Mouse (Mus musculus) ES-Bruce4 (cell line): ENCODE measurements around the gene Dlat. TPM values are rescaled to one million over a fixed set of nuclear protein-coding genes. Genes with fewer than 3 reads are reported as not detected.

Experiments used
- H3K27ac ChIP-seq: 2 replicates; pipeline ENCODE4 v1.5.1; 2012; ENCODE audit warnings: low read length, inconsistent platforms; ENCODE audit not compliant: insufficient read depth
- H3K27me3 ChIP-seq: 2 replicates; pipeline ENCODE4 v1.6.1; 2012; ENCODE audit warnings: mild to moderate bottlenecking, low read length, inconsistent platforms; ENCODE audit not compliant: control insufficient read depth, poor library complexity, insufficient read depth, severe bottlenecking
- H3K36me3 ChIP-seq: 2 replicates; pipeline ENCODE4 v1.6.1; 2012; ENCODE audit warnings: inconsistent platforms, mild to moderate bottlenecking, low read length, moderate library complexity; ENCODE audit not compliant: control insufficient read depth, poor library complexity, insufficient read depth, severe bottlenecking
- H3K4me1 ChIP-seq: one replicate; pipeline ENCODE4 v1.8.1; 2011; ENCODE audit warnings: low read length; ENCODE audit not compliant: control insufficient read depth, insufficient read depth
- H3K4me3 ChIP-seq: 2 replicates; pipeline ENCODE4 v1.5.1; 2011; ENCODE audit warnings: low read depth, mild to moderate bottlenecking, low read length
- H3K9ac ChIP-seq: 2 replicates; pipeline ENCODE4 v1.6.1; 2012; ENCODE audit warnings: low read depth, mild to moderate bottlenecking, inconsistent platforms; ENCODE audit not compliant: poor library complexity, severe bottlenecking
- H3K9me3 ChIP-seq: replicated peaks from 2 replicates; pipeline ENCODE4 v1.6.1; 2012; ENCODE audit warnings: mild to moderate bottlenecking, low read length, inconsistent platforms; ENCODE audit not compliant: control insufficient read depth, poor library complexity, insufficient read depth, severe bottlenecking
- CTCF ChIP-seq: IDR thresholded peaks from one replicate; pipeline ENCODE4 v1.8.1; 2011; ENCODE audit warnings: low read depth, low read length
- EP300 ChIP-seq: IDR thresholded peaks from 2 replicates; pipeline ENCODE4 v1.6.1; 2011; ENCODE audit warnings: low read depth, low read length; ENCODE audit not compliant: insufficient read depth
- POLR2A ChIP-seq: IDR thresholded peaks from one replicate; pipeline ENCODE4 v1.8.1; 2011; ENCODE audit warnings: low read length; ENCODE audit not compliant: insufficient read depth
- polyA plus RNA-seq: library from polyadenylated mRNA; stranded (reverse); fragments of >200 nt; gene quantifications from 2 replicates; pipeline ENCODE4 v1.2.4, GENCODE M21; 2011; ENCODE audit warnings: low read depth; ENCODE audit not compliant: missing spikeins, insufficient read depth, insufficient read length

Dlat gene
- polyA plus RNA-seq, 1 experiment = 68.3 TPM

DNA sequence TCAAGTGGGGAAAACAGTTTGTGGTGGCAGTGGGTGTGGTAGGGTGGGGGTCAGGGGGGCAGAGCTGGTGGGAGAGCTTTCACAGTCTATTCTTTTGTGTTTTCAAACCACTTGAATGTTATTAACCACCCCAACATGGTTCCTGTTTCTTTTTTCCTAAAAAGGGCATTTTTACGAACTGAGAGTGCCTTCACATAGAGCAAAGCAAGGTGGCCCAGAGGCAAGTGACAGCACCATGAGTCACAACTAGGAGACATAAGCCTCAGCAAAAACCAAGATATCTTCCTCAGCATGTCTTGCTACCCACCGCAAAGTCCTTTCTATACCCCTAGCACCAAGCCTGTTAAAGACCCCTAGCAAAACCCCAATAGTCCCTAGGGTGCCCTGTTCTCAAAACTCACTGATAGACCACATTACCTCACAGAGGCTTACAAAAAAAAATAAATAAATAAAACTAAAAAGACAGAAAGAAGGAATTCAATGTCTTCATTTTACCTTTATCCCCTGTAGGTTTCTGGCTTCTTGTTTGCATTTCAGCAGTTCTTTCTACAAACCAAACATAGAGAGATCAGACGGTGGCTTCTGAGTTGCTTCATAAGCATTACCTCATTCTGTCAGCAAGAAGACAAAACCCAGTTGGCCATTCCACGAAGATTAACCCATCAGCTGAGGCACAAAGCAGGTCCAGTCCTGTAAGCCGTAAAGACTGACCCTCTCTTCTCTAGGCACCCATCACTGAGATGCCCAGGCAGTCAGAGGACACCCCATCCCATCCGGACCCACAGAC is 27.5 kb upstream of the Dlat start:
- H3K4me3 ChIP-seq = no peak overlapping the region
- H3K9ac ChIP-seq = no peak overlapping the region
- no peaks in the 10 kb centered on the region for H3K9me3 ChIP-seq
- no peaks in the 10 kb centered on the region for H3K36me3 ChIP-seq
- H3K27ac ChIP-seq = no peak overlapping the region
- H3K27me3 ChIP-seq = no peaks in the 10 kb centered on the region
- peaks cover under 1% of the 10 kb centered on the region for H3K4me1 ChIP-seq
- no peak for TF ChIP-seq EP300
- TF ChIP-seq CTCF = no peak
- TF ChIP-seq POLR2A = no peak

DNA sequence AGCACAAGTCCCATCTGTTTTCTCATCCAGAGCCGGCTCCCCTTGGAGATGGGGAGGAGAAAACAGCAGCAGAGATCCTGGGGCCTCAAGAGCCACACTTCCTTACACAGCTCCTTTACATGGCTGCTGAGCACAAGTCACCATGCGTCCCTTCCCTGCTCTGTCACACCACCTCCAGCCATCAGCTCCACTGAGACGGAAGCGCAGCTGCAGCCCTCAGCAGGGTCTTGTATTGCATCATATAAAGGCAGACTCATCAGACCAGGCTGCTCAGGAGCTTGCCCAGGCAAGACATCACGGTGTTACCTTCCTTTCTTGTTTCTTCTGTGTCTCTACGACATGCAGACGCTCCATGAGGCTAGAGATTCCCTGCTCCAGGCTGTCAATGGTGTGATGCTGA is 22.1 kb upstream of the Dlat start:
- H3K36me3 ChIP-seq = no peaks in the 10 kb centered on the region
- no peaks in the 10 kb centered on the region for H3K27me3 ChIP-seq
- H3K9ac ChIP-seq = no peak overlapping the region
- TF ChIP-seq EP300 (no peak), POLR2A (no peak), CTCF (no peak)
- H3K27ac ChIP-seq = no peak overlapping the region
- no peak overlapping the region for H3K4me3 ChIP-seq
- no peaks in the 10 kb centered on the region for H3K4me1 ChIP-seq
- no peaks in the 10 kb centered on the region for H3K9me3 ChIP-seq

DNA sequence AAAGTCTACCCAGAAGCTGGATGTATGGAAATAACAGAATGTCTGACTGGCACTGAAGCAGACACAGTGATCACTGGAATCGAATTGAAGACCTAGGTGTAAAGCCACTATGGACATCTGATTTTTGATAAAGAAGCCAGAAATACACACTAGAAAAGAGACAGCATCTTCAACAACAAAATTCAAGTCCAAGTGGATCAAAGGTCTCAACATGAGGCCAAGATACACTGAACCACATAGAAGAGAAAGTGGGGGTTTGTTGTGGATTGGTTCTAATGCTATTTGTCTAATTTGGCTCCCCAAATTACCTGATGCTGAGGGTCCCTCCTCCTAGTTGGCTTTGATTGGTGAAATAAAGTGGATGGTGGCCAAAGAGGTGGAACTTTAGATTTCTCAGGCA is 19.8 kb upstream of the Dlat start:
- H3K36me3 ChIP-seq = no peaks in the 10 kb centered on the region

GRCm38 (mm10) chr9:50674771-50675170 is 15.2 kb upstream of the Dlat start:
- H3K27me3 ChIP-seq = no peaks in the 10 kb centered on the region
- H3K27ac ChIP-seq = no peak overlapping the region
- no peaks in the 10 kb centered on the region for H3K9me3 ChIP-seq
- no peaks in the 10 kb centered on the region for H3K4me1 ChIP-seq
- no peak for TF ChIP-seq POLR2A
- TF ChIP-seq CTCF = peak; percentile 78
- H3K4me3 ChIP-seq = no peak overlapping the region
- no peak overlapping the region for H3K9ac ChIP-seq
- H3K36me3 ChIP-seq = no peaks in the 10 kb centered on the region

More for the DNA sequence above, 19.8 kb upstream of the Dlat start:
- Histone ChIP-seq H3K9me3 (no peaks in the 10 kb centered on the region), H3K4me3 (no peak overlapping the region), H3K27ac (no peak overlapping the region), H3K9ac (no peak overlapping the region), H3K4me1 (no peaks in the 10 kb centered on the region), H3K27me3 (no peaks in the 10 kb centered on the region)
- TF ChIP-seq EP300 (no peak), CTCF (no peak), POLR2A (no peak)

- Histone ChIP-seq H3K27me3 (no peaks in the 10 kb centered on the region), H3K36me3 (no peaks in the 10 kb centered on the region), H3K4me3 (no peak overlapping the region), H3K9me3 (no peaks in the 10 kb centered on the region), H3K4me1 (no peaks in the 10 kb centered on the region), H3K9ac (no peak overlapping the region), H3K27ac (no peak overlapping the region)
- TF ChIP-seq POLR2A (no peak), CTCF (peak; percentile 69), EP300 (no peak)
Observed at GRCm38 (mm10) chr9:50670690-50671089, 11.1 kb upstream of the Dlat start.

DNA sequence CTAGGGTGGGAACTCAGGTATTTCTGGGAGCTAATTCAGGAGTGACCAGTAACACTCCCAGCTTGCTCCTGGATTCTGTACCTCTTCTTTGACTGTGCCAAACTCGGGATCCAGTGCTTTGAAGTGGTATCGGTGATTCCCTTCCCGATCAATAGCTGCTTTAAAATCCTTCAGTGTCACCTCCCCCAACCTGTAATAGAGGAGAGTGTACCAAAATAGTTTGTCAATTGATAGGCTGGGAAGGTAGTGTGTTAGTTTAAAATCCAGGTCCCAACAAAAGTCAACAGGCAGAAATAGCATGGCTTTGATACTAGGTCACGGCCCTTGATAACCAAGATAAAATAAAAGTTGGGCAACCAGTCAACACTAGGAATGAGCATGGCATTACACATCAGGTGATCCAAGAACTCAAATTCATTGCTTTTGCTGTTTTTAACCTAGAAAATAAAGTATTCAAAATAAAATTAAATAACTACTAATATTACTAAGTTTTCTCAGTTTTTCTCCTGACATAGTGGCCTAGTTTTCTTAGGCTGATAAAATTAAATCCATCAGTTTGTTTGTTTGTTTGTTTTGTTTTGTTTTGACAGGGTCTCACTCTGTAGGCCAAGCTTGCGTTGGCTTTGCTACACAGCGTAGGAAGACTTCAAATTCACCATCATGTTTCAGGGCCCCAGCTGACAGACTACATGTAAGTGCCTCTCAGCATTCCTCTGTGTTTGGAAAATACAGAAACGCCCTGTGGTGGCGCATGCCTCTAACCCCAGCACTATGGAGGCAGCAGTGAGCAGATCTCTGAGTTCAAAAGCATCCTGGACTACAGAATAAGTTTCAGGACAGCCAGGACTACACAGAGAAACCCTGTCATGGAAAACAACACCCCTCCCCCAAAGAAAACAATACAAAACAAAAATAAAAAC is 8.3 kb upstream of the Dlat start:
- Histone ChIP-seq H3K27me3 (no peaks in the 10 kb centered on the region), H3K36me3 (no peaks in the 10 kb centered on the region), H3K4me3 (no peak overlapping the region), H3K4me1 (no peaks in the 10 kb centered on the region), H3K9me3 (no peaks in the 10 kb centered on the region), H3K27ac (no peak overlapping the region), H3K9ac (no peak overlapping the region)
- TF ChIP-seq EP300 (no peak), CTCF (no peak), POLR2A (no peak)
